Mouse (Mus musculus) testis, postnatal 14 days (tissue): ENCODE measurements at regions not wholly inside any gene's neighbourhood (a gene's known extent, or its start where the extent isn't known, plus 50 kb on each side); places are given as distances from the start of the nearest gene placed in this dataset.

ENCODE experiments used
- DNase-seq: peaks from one replicate; pipeline ENCODE4 v3.0.0; 2021; ENCODE audit warnings: low spot score

DNA sequence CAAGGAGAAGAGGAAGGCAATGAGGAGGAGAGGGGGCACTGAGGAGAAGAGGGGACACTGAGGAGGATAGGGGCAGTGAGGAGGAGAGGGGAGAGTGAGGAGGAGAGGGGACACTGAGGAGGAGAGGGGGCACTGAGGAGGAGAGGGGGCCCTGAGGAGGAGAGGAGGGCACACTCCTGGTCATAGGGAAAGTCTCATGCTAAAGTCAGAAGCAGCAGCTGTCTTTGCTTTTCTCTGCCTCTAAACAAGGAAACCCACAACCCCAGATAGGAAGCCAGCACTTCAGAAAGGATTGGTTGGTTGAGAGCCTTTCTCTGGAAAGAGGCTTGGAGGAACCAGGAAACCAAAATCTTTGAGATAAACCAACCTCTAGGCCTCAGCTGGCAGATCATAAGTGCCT lies 94.3 kb upstream of the Pgrmc2 start:
- DNase-seq: no peak

DNA sequence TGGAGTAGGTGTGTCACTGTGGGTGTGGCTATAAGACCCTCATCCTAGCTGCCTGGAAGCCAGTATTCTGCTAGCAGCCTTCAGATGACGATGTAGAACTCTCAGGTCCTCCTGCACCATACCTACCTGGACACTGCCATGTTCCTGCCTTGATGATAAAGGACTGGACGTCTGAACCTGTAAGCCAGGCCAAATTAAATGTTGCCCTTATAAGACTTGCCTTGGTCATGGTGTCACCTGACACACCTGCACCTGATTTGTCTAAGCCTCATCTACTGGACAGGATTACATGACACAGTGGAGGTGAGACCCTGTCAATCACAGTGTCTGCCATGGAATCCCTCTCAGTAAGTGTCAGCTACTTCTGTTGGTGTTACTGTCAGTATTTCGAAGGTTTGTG lies 92.5 kb upstream of the Pgrmc2 start:
- no peak for DNase-seq

DNA sequence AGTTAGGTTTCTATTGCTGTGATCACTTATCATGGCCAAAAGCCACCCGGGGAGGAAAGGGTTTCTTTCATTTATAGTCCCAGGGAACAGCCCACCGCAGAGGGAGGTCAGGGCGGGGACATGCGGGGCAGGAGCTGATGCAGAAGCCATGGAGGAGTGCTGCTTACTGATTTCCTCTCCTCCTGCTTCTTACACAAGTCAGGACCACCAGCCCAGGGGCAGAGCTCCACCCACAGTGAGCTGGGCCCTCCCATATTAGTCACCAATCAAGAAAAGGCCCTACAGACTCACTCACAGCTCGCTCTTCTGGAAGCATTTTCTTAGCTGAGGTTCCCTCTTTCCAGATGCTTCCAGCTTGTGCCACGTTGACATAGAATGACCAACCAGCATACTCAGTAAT lies 90.7 kb upstream of the Pgrmc2 start:
- DNase-seq: no peak

GRCm38 (mm10) chr3:41172306-41173215 lies 89.7 kb upstream of the Pgrmc2 start:
- no peak for DNase-seq

DNA sequence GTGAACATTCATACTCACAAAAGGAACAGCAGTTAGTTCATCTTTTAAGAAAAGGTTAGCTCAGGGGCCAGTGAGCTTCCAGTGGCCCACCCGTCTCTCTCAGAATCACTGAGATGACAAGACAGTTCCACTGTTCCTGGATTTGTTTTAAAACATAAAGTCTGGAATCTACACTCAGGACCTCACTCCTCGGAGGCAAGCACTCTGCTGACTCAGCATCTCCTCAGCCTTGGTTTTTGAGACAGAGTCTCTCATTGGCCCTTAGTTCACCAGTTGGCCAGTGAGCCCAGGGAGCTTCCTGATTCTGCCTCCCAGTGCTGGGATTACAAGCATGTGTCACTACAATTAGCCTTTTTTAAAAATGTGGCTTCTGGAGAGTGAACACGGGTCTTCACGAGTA lies 88.9 kb upstream of the Pgrmc2 start:
- no peak for DNase-seq

DNA sequence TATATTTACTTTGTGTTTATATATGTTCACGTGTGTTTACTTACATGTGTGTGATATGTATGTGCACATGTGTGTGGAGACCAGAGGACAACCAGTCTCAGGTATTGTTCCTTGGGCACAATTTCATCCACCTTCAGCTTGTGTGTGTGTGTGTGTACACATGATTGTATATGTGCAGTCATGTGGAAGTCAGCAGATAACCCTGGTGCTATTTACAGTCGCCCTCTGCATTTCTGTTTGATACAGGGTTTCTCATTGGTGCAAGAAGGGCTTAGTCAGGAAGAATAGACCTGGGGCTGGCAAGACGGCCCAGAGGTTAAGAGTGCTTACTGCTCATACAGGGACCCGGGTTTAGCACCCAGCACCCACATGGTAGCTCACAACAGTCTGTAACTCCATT lies 88.5 kb upstream of the Pgrmc2 start:
- DNase-seq: no peak

- DNase-seq: no peak
These were observed 87.7 kb upstream of the Pgrmc2 start for GRCm38 (mm10) chr3:41170566-41170965.

DNA sequence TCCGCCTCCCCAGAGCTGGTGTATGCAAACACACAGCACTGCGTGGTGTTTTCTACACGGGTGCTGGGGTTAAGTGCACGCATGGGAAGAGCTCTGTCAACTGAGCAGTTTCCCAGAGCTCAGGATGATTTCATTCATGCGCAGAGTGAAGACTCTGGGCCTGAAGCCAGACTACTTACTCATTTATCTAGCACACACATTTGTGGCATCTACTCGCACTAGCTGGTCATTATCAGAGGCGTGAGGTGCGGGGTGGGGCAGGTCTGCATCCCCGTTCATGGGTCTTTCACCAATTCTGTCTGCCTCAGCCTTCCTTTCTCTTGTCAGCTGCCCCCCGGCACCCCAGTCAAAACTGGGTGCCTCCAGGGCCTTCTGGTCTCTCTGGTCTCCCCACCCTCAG lies 86.6 kb upstream of the Pgrmc2 start:
- no peak for DNase-seq

DNA sequence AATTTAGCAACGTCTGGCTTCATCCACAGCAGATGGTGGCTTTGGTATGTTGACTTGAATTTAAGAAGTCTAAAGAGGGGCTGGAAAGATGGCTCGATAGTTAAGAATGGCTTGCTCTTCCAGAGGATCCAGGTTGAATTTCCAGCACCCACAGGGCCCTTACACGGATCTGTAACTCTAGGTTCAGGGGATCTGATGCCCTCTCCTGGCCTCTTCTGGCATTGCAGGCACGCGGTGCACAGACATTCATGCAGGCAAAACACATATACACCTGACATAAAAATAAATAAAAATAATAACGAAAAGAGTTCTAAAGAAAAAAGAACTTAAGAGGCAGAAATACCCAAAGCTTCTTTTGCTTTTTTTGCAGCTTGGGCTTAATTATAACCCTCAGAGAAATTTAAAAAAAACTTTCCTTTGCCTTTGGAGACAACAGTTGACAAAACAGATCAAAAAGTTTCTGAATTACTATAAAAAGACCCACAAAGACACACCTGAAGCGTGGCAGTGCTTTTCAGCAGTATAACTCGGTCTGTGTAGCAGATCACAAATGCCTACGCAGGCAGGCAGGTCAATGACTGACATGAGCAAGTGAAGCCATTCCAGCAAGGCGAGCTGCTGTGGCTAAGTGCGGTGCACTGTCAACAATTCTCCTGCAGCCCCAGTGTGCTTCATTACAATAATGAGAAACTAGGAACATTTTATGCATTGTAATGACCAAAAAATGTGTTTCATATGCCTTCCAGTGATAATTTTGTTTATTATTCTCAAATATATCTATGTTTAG lies 85.5 kb upstream of the Pgrmc2 start:
- DNase-seq: no peak

DNA sequence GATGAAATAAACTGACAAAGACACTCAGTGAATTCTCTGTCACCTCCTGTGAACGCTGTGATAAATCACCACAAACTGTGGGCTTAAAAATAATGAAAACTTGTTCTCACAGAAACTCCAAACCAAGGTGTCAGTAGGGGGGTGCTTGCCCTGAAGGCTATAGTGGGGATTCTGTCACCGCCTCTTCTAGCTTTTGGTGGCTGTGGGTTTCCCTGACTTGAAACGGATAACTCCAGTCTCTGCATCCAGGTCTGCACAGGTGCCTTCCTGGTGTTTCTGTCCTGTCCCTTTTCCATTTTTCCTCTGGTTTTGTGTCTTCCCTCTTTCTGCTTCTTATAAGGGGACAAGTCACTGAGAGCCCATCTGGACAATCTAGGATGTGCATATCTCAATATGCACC lies 84.6 kb upstream of the Pgrmc2 start:
- DNase-seq: no peak

GRCm38 (mm10) chr3:41164736-41165135 lies 81.9 kb upstream of the Pgrmc2 start:
- DNase-seq: no peak

- DNase-seq: no peak
These were observed 80.9 kb upstream of the Pgrmc2 start for GRCm38 (mm10) chr3:41163767-41164166.

GRCm38 (mm10) chr3:41162514-41162913 lies 79.7 kb upstream of the Pgrmc2 start:
- DNase-seq: no peak

GRCm38 (mm10) chr3:41160648-41161047 lies 77.8 kb upstream of the Pgrmc2 start:
- DNase-seq: no peak

GRCm38 (mm10) chr3:41158314-41158973 lies 75.6 kb upstream of the Pgrmc2 start:
- no peak for DNase-seq

- no peak for DNase-seq
These were observed 74.6 kb upstream of the Pgrmc2 start for GRCm38 (mm10) chr3:41157428-41157827.

GRCm38 (mm10) chr3:41156562-41156961 lies 73.7 kb upstream of the Pgrmc2 start:
- no peak for DNase-seq

DNA sequence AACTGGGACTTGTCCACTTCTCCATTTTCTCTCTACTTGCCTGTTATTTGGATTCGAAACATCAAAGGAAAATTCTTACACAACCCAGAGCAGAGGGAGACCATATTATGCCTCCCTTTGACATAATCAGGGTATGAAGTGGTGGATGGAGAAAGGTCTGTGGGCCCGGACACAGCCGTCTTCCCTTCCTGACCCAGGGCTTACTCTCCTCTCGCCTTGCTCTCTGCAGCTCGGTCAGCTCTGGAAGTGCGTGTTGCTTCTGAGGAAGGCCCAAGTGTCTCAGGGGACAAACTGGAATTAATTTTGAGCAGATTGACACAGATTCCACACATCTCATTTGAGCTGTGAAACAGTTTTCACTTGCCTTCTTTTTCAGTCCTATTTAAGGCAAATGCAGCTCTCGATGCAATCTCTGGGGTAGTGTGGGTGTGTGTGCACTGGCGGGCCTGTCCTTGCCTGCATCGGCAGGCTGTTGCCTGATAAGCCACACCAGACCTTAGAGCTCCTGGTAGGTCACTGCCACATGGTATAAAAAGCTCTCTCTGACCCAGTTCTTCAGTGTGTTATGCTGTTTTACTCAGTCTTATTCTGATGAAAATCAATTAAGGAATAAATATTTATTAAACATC lies 72.4 kb upstream of the Pgrmc2 start:
- no peak for DNase-seq

GRCm38 (mm10) chr3:41154402-41154801 lies 71.6 kb upstream of the Pgrmc2 start:
- DNase-seq: no peak

GRCm38 (mm10) chr3:41151989-41152388 lies 69.1 kb upstream of the Pgrmc2 start:
- no peak for DNase-seq

GRCm38 (mm10) chr3:41140391-41140790 lies 57.5 kb upstream of the Pgrmc2 start:
- DNase-seq: no peak

GRCm38 (mm10) chr3:41137931-41138330 lies 55.1 kb upstream of the Pgrmc2 start:
- no peak for DNase-seq
